Mouse (Mus musculus) heart, postnatal 10 days (tissue): ENCODE measurements around the gene Abi3. TPM values are rescaled to one million over a fixed set of nuclear protein-coding genes. Genes with fewer than 3 reads are reported as not detected.

Source experiments
- DNase-seq, 2 experiments: peaks; one replicate each; pipeline ENCODE4 v3.0.0; 2021
- intact Hi-C: fragments of 180-260 bp; cut with DNase I; formaldehyde crosslinking; loops from one replicate; pipeline ENCODE4 v1.15.1; 2025
- total RNA-seq, 2 experiments: library from RNA; stranded (reverse); gene quantifications; 2 replicates each; pipeline ENCODE4 v1.2.3; 2021

Abi3 gene
- total RNA-seq, 2 experiments from 2014 or later = 16.2 to 21.1 TPM

DNA sequence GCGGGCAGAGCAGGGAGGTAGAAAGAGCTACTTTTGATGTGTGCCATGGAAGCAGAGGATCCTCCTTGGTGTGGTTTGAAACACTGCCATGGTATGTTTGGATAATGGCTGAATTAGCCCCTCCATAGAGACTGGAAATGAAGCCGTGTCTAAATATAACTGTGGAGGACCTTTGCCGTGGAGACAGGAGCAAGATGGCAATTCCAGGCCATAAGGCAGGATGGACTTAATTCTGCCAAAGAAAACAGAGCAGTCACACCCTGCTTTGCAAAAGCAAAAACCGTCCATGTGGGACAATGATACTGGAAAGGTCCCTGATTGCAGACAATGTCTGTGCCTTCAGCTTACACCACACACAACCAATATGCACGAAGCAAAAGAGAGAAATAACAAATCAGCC lies 48.1 kb downstream of the Abi3 start:
- DNase-seq = peak in 1 of 2 experiments; percentile 27
- intact Hi-C loops = loop anchor here (2.0 kb wide), 2 partner anchors 15 to 31 kb away; partner anchors contain the start of gene Phospho1

DNA sequence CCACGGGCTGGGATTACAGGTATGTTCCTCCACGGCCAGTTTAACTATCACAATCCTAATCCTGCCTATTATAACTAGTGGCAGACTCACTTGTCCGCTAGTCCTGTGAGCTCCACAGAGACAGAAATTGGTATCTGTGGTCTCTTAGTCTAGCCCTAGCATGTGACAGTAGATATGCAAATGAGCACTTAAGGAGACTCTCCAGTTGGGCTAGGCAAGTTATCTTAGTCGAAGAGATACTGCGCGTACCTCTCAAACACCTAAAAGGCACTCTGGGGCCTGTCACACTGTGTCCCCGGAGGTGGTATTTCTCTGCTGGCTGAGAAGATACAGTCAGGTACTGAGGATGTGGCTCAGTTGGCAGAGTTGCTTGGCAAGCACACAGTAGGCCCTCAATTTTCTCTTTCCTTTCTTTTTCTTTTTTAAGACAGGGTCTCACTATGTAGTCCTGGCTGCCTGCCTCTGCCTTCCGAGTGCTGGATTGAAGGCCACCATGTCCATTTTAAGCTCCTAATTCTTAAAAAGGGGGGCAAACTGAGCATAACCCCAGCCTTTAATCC lies 49.2 kb downstream of the Abi3 start:
- no peak for DNase-seq
- intact Hi-C loops = no loop called here

DNA sequence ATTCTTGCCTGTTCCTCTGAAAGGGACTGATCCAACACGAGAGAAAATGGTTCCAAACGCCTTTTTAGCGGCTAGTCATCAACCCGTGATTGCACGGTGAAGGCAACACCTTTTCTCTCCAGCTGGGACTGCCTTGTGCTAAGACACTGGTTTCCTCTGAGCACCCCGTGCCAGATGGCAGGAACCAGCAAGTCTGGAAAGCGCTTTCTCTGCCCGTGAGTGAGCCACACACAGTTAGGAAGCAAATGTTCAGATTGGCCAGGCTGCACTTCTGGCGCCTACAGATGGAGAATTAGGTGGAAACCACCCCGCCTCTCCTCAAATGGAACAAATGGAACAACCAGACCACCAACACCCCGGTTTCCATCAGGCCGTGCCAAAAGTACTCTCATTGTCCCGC lies 50.5 kb downstream of the Abi3 start:
- no peak for DNase-seq
- intact Hi-C loops = no loop called here

GRCm38 (mm10) chr11:95789451-95789891 lies 52.8 kb downstream of the Abi3 start:
- DNase-seq = peak in 1 of 2 experiments; percentile 13
- intact Hi-C loops = no loop called here

DNA sequence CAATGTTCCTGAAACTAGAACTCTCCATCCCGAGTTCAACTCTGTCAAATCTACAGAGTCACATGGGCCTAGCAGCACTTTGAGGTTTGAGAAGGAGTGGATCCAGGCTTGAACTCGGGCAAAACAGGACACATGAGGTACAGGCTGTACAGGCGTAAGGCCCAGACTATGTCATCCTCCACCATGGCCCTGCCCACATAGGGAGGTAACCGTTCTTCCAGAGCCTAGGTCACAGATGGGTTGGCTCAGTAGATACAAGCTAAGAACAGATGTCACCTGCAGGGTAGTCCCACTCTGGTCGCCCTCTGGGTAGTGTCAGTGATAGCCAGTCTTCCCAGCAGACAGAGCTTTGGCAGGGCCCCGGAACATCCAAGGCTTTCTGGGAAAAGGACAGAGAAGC lies 55.8 kb downstream of the Abi3 start:
- intact Hi-C loops = no loop called here
- no peak for DNase-seq

DNA sequence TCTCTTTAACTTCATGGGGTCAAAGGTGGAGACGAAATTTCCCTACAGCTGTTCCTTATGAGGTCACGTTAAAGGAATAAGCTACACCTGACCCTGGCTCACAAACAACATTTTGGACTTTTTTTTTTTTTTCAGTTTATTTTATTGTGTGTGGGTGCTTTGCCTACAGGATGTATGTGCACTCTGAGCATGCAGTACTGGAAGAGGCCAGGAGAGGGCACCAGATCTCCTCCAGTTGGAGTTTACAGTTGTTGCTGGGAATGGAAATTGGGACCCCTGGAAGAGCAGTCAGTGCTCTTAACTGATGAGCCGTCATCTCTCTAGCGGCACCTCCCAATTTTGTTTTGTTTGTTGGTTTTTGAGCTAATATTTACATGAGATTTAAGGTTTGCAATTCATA lies 56.6 kb downstream of the Abi3 start:
- intact Hi-C loops = no loop called here
- no peak for DNase-seq

DNA sequence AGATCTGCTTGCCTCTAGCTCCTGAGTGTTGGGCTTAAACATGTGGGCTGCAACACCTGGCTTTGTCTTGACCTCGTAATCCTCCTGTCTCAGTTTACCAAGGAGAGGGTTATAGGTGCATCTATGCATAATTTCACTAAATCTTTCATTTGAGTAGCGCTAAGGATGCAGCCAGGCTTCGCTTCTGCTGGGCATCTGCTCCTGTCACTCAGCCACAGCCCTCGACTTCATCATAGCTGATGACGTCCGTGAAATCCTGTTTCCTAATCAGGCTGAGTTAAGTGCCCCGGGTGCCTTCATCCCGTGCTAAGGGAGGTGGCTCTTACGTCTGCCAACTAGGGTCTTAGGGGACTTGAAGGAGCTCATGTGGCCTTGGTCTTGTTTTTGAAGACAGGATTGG lies 58.3 kb downstream of the Abi3 start:
- intact Hi-C loops = no loop called here
- no peak for DNase-seq

DNA sequence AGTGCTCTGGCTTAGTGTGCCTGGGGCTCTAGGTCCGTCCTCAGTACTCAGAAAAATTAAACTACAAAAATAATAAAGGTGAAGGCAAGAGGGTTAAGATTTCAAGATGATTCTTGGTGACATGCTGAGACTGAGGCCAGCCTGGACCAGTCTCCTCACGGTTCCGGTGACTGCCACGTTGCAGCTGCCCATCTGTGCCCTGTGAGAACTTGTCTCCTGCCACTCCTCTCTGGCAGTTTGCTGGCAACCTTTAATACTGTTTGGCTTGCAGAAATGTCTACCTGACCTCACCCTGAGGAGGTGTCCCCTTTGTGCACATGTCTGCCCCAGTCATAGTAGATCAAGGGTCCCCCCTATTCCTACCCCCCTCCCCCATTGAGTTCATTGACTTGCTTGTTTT lies 58.8 kb downstream of the Abi3 start:
- intact Hi-C loops = no loop called here
- no peak for DNase-seq

DNA sequence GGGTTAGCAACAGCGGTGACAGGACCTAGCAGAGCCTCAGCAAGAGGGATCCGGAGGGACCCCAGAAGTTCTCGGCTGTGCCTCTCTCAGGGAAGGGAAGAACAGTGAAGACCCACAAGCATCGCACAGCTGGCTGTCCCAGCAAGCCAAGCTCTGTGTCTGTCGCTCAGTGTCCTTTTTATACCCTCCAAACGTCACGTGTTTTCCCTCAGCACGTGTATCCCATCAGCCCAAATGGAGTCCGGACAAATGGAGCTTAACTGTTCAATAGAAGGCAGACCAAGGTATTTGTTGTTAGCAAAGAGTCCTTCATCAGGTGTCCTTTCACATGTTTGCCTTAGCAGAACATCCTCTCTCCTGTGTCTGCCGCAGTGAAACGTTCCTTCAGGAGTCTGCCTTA lies 60.7 kb downstream of the Abi3 start:
- DNase-seq = no peak
- intact Hi-C loops = no loop called here

- DNase-seq = no peak
- intact Hi-C loops = no loop called here
These were observed 61.8 kb downstream of the Abi3 start for GRCm38 (mm10) chr11:95780480-95780879.

Other genes starting within 250 kb of the Abi3 start
- 100 to 1,000 TPM; 337 to 343 TPM for gene Phb, start 175.5 kb downstream of the Abi3 start, total RNA-seq
- 10 to 100 TPM; 48.9 to 52.2 TPM for gene Zfp652, start 129.8 kb downstream of the Abi3 start, total RNA-seq
- gene B130006D01Rik, start 118.9 kb downstream of the Abi3 start, total RNA-seq = under 1 TPM; 0.47 to 0.79 TPM
- 100 to 1,000 TPM; 129 to 148 TPM for gene Phospho1, start 18.0 kb downstream of the Abi3 start, total RNA-seq
- gene Gngt2, start 5.3 kb downstream of the Abi3 start, total RNA-seq = 10 to 100 TPM; 24.7 to 26.0 TPM
- gene B4galnt2, start 72.4 kb upstream of the Abi3 start, total RNA-seq = not detected
- gene Igf2bp1, start 163.5 kb upstream of the Abi3 start, total RNA-seq = under 1 TPM; 0.45 to 0.72 TPM
- not detected for gene Gip, start 182.1 kb upstream of the Abi3 start, total RNA-seq
- 10 to 100 TPM; 54.3 to 56.9 TPM for gene Snf8, start 192.4 kb upstream of the Abi3 start, total RNA-seq
- 10 to 100 TPM; 41.6 to 46.4 TPM for gene Ube2z, start 222.9 kb upstream of the Abi3 start, total RNA-seq
- 1,000 to 10,000 TPM; 2,962 to 2,967 TPM for gene Atp5g1, start 233.2 kb upstream of the Abi3 start, total RNA-seq